Mouse (Mus musculus) heart, adult 2 months (tissue): ENCODE data around the gene Eif6.

Source experiments
- CTCF ChIP-seq: fragments of 200-600 bp; IDR thresholded peaks from 2 replicates; pipeline ENCODE4 v1.8.1; 2022; ENCODE audit warnings: antibody characterized with exemption, mild to moderate bottlenecking, moderate library complexity
- POLR2A ChIP-seq: fragments of 200-500 bp; IDR thresholded peaks from 2 replicates; pipeline ENCODE4 v1.6.1; 2011; ENCODE audit warnings: mild to moderate bottlenecking, low read depth, low read length, control low read depth; ENCODE audit not compliant: insufficient read depth

DNA sequence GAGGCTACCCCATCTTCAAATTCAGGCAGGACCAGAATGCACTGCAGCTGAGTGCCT lies 7.5 kb downstream of the Eif6 start, which contains the start of gene BC029722:
- no peak for TF ChIP-seq CTCF
- no peak for TF ChIP-seq POLR2A
